8 mouse cellular contexts compared by ENCODE assay signal in the genomic region with DNA sequence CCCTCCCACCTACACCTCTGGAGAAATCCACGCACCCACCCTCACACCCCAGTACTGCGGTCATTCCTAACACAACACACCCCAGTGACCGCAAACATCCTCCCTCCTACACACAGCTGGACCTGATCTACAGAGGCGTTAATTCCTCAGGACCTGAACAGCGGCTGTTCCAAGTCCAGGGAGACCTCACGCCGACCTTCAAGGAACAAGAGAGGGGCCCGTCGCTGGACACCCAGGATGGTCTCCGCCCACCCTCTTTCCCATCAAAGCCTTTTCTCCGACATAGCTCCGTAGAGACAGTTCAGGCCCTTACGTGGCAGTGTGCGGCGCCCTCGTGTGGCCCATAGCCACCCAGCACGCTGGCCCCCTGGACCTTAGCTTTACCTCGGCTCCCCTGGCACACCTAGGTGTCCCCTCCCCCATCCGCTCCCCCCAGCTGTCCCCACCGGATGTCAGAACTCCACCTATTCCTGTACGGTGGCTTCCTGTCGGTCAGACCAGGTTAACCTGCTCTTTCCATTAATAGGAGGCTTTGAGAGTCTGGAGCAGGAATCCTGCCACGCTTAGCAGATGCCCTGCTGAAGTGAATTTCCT. TPM values are rescaled to one million over a fixed set of nuclear protein-coding genes. Genes with fewer than 3 reads are reported as not detected.
A peak's percentile ranks its signal among the peaks of the same experiment; 100 is the strongest.
DNase-seq lines count a peak whose midpoint lies in the region; ATAC-seq and TF ChIP-seq lines count a peak whose summit lies in the region.

No protein-coding gene starts in this region.

- 6% methylated on average over 23 of the region's 23 CpGs for WGBS in forebrain, embryonic 12.5 days
- 2% methylated on average over 23 of the region's 23 CpGs for WGBS in lung, embryonic 14.5 days
- WGBS in olfactory bulb, adult 2 months: 6% methylated on average over 23 of the region's 23 CpGs

- H3K4me2 ChIP-seq in forebrain, embryonic 12.5 days: peak overlapping the region; percentile 73
- H3K4me2 ChIP-seq in lung, embryonic 14.5 days: peak overlapping the region; percentile 85

- H3K4me1 ChIP-seq in forebrain, embryonic 12.5 days: peaks cover 18% of the 10 kb centered on the region
- peaks cover 5% of the 10 kb centered on the region; the same call in 1 of the 2 replicates for H3K4me1 ChIP-seq in lung, embryonic 14.5 days (ENCODE audit: insufficient read depth)
- H3K4me1 ChIP-seq in olfactory bulb, adult 2 months (ENCODE audit: control insufficient read depth, insufficient read depth, low read length): peaks cover 23% of the 10 kb centered on the region

- peak; percentile 92 for TF ChIP-seq CTCF in lung, embryonic 14.5 days (IDR thresholded peaks at IDR 0.05; ENCODE audit: low read depth)
- peak; percentile 68 for TF ChIP-seq CTCF in olfactory bulb, adult 2 months (IDR thresholded peaks at IDR 0.05; ENCODE audit: insufficient read depth, low read depth, low read length)

- no peaks in the 10 kb centered on the region for H3K36me3 ChIP-seq in forebrain, embryonic 12.5 days (replicated peaks)
- H3K36me3 ChIP-seq in lung, embryonic 14.5 days (ENCODE audit: insufficient read depth): no peaks in the 10 kb centered on the region

- peak overlapping the region; percentile 29; the same call in 1 of the 2 replicates for H3K9ac ChIP-seq in forebrain, embryonic 12.5 days
- peak overlapping the region; percentile 52 for H3K9ac ChIP-seq in lung, embryonic 14.5 days

- no peak overlapping the region for H3K27ac ChIP-seq in forebrain, embryonic 12.5 days
- no peak overlapping the region; the same call in 1 of the 2 replicates for H3K27ac ChIP-seq in lung, embryonic 14.5 days (ENCODE audit: low read depth)
- no peak overlapping the region for H3K27ac ChIP-seq in olfactory bulb, adult 2 months (ENCODE audit: insufficient read depth, low read depth, low read length)

- no peaks in the 10 kb centered on the region for H3K9me3 ChIP-seq in forebrain, embryonic 12.5 days
- H3K9me3 ChIP-seq in lung, embryonic 14.5 days (ENCODE audit: low read depth, low read length): no peaks in the 10 kb centered on the region

- ATAC-seq in cerebellum, adult (ENCODE audit: insufficient number of reproducible peaks, low FRiP score, low TSS enrichment): peak; percentile 84
- ATAC-seq in forebrain, embryonic 12.5 days (ENCODE audit: low FRiP score): peak; percentile 85
- peak; percentile 82 for ATAC-seq in lung, embryonic 14.5 days (ENCODE audit: insufficient read depth)

- no peak for TF ChIP-seq POLR2A in olfactory bulb, adult 2 months (IDR thresholded peaks at IDR 0.05; ENCODE audit: insufficient read depth, low read depth, low read length)

- peak overlapping the region; percentile 36 for H3K4me3 ChIP-seq in forebrain, embryonic 12.5 days (replicated peaks)
- peak overlapping the region; percentile 41 for H3K4me3 ChIP-seq in lung, embryonic 14.5 days (ENCODE audit: low read depth, low read length)
- H3K4me3 ChIP-seq in olfactory bulb, adult 2 months (ENCODE audit: insufficient read depth, low read depth, low read length): peak overlapping the region; percentile 43

- no peaks in the 10 kb centered on the region for H3K27me3 ChIP-seq in forebrain, embryonic 12.5 days
- H3K27me3 ChIP-seq in lung, embryonic 14.5 days (ENCODE audit: insufficient read depth, low read length): no peaks in the 10 kb centered on the region

- intact Hi-C loops in heart, postnatal 14 days (cut with DNase I): loop anchor here (1.0 to 2.0 kb wide), 2 partner anchors 31 to 135 kb away; no protein-coding TSS in a partner anchor

- peak; percentile 80 for DNase-seq in ES-CJ7 (ENCODE audit: low read depth, low spot score)
- DNase-seq in heart, postnatal 14 days: peak; percentile 80 to 85
- DNase-seq in layer of hippocampus, adult 18-20 months (ENCODE audit: low spot score in 2 of 2): peak; percentile 17 to 80
- peak; percentile 88 for DNase-seq in lung, embryonic 14.5 days
- peak; percentile 60 to 68 for DNase-seq in thymus, adult 18-20 months

RNA-seq across cellular contexts. Expression of a gene that starts 36.9 kb away (rescaled TPM):
- polyA plus RNA-seq in forebrain, embryonic 12.5 days (2016; fragmentation: Nextera tagmentation; extraction: Ambion mirVana): 29.9 and 32.1 TPM in 2 replicates
- total RNA-seq in heart, postnatal 14 days (2021): 100 to 1,000 TPM; 153 to 157 TPM
- 10 to 100 TPM; 24.8 to 25.2 TPM for total RNA-seq in layer of hippocampus, adult 18-20 months (2021)
- polyA plus RNA-seq in lung, embryonic 14.5 days (2014; fragmentation: Nextera tagmentation; extraction: Ambion mirVana): 31.0 and 33.4 TPM in 2 replicates
- not detected in 2 replicates for polyA plus RNA-seq in olfactory bulb, adult 2 months (2012; ENCODE audit: insufficient read depth, insufficient read length, low replicate concordance, missing spikeins)
